Mouse (Mus musculus) gastrocnemius, adult 18-20 months (tissue): ENCODE measurements at regions not wholly inside any gene's neighbourhood (a gene's known extent, or its start where the extent isn't known, plus 50 kb on each side); places are given as distances from the start of the nearest gene placed in this dataset.

Experiments used
- DNase-seq: peaks from one replicate; pipeline ENCODE4 v3.0.0; 2021; ENCODE audit warnings: low spot score

DNA sequence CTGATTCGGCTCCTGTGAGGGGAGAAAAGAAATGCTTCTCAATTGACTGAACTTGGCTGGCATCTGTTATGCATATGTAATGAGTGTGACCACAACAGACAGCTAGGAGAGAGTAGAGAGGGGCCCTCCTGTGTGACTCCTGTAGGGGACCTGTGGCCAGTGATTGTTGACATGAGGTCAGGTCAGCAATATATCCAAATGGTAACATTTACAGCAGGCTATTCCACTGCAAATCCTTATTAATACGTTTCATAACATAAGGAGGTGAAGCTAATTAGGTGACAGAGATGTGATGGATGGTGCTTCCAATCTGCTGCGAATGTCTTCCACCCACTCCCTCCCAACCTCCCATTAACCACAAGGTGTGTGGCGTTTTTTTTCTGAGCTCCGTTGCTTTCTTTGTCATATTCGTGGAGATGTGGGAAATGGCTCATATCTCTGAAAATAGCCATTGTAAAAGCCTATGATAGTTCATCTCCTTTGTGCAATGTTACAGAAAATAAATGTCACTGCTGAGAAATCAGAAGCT, 309.5 kb downstream of the Irx1 start:
- no peak for DNase-seq

DNA sequence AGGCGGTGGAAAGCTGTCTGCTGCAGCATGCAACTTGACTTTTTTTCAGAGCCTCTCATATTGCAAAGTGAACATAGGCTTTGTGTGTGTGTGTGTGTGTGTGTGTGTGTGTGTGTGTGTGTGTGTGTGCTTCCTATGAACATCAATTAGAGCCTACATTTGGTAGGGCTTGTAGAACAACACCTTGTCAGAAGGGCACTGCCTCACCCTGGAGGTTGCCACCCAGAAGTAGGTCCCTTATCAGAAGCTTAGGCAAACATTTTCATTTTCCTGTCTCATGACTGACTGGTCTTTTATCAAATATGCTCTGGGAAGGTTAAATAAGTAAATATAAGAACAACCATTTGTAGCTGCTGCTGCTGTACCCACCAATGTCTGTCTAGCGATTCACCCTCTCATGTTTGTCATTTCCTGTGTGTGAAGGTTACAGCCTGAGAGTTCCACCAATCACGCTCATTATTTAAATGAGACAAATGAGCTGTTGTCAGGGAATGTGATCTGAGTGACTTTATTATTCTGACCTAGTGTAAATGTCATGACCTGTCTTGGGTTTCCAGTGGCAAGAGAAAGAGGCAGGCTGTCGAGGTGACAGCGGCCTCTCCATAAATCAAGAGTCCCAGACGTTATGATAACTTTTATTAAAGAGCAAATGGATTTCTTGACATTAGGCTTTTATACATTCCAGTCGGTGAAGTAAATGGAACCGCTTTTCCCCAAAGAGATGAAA, 310.1 kb downstream of the Irx1 start:
- DNase-seq = peak; percentile 28

DNA sequence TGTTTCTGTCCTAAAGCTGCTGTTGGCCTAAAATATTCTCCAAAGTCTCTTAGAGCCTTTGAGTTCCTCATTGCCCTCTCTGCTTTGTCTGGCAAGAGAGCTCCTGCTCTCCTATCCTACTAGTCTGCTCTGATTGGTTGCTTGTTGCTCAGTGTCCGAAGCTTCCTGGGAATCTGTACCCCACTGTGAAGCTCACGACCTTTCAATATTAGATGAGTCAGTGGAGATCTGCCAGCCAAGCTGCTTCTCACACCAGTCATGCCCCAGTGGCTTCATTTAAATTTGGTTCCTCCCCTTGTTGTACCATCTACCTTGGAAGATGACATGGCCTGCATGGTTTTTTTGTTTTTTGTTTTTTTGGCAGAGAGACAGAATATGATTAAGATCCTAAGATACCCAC, 313.6 kb downstream of the Irx1 start:
- no peak for DNase-seq

DNA sequence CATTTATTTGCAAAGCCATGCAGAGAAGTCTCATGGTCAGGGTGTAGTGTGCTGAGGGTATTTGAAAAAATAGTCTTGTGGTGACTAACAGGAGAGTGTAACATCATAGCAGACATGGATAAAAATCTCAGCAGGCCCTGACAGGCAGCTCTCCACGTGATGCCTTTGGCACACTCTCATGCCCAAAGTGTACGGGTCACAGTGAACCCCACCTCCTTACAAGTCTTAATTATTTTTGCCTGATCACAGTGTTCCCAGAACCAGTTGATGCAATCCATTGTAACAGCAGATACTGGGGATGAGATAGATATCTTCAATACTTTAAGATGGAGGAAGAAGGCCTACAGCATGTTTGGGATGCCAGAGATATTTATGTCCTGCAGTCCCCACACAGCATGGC, 314.5 kb downstream of the Irx1 start:
- DNase-seq = no peak

DNA sequence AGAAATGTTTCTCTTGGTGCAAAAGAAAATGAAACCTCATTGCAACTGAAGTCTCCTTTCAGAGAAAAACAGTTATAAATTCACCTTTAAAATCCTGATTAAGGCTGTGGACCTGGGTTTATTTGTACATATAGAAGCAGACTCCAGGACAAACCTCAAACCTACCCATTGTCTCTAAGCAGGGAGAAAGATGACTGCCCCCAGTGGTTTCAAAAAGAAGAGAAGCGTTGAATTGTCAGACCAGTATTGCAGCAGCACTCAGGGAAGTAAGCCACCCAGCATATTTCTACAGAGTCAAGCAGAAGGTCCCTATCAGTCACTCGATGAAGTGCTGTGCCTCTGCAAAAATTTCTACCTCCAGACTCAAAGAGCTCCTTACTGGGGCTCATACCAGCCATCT, 332.1 kb downstream of the Irx1 start:
- DNase-seq = no peak

DNA sequence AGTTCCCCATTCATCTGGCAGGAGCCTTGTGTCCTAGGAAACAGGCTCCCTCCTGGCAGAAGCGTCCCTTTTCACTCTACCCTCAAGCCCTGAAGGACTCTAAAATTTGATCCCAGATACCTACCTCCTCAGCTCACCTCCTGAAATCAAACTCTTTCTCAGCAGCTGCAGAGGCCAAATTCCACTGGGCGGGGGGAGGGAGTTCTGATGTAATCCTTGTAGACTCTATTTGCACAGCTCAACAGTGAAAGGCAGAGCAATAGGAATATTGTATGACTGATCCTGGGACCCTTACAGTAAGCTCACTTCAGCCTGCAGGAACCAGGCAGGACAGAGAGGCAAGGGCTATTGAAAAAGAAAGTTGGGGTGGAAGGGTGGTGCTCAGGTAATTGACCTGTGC, 346.3 kb downstream of the Irx1 start:
- DNase-seq = no peak

DNA sequence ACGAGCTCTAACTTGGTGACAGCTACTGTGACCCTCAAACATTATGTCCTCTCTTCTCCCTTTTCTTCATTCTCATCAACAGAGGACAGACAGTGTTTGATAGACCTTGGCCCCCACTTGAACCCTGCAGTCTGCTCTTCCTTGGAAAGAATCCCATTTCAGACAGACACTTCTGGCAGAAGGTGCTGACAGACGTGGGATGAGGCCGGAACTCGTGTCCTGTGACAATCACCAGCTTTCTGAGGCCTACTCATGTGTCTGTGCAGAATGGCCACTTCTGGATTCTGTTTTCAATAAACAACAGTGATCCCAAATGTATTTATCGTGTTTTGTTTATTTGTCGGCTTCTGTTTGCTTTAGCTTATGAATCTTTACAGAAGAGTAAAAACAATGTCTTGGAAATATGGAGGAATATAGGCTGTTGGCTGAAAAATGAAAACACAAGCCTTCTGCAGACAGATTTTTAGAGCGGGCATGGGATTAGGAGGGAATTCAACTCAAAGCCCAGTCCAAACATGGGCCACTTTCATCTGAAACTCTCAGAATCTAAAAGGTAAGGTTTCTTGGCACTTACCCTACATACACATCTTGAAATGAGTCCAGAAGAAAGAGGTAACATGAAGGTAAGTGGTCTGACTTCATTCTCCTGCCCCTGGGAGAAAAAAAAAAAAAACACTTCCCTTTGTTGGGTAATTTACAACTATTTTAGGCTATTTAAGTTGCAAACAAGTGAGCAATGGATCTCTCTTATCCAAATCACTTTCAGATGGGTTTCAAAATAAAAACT, 350.9 kb downstream of the Irx1 start:
- DNase-seq = no peak

DNA sequence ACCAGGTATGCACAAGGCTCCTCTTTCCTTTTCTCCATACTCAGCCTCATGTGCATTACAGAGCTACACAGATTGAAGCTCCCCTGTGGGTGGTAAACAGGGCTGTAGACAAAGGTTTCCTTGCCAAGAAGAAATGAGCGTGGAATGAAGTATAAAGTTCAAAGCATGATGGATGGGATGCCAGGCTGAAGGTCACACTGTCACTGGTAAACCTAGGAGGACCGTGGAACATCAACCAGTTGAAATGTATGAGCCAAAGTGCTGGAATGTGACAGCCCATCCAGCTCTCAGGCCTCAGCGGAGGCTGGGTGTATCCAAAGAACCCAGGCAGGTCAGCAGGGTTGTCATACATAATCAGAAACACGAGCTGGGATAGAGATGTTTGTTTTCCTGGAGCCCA, 381.0 kb downstream of the Irx1 start:
- no peak for DNase-seq

DNA sequence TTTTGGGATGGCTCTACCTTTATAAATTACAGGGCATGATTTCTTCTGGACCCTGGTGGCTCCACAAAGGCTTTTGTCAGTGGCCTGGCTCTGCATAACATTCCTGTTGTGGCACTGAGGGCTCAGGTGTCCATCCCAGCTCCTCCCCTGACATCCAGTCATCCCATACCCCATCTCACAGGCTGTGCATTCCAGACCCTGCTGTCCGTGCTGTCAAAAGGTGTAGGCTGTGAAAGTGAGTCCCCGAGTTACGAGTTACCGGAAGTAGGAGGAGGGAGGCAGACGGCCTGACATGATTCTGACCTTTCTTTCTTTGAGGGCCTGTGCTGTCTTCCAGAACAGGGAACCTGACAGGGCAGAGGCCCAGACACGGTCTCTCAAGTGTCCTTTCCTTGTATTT, 397.6 kb downstream of the Irx1 start:
- no peak for DNase-seq

DNA sequence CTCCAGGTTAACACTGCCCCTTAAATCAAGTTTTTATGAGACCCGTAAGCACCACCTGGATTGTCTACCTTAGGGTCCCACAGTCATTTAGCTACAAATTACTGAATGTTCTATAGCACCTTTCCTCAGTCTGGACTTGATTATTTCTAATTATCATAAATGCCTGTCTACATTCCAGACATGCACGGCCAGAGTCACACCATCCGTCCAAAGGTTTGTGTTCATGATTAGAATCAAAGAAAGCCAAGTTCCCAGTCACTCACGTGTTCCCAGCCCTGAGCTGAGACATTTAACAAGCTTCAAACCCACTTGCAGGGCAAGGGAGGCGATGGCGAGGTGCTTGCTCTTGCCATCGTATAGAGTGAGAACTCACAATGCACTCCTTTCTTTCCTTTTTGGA, 398.1 kb downstream of the Irx1 start:
- no peak for DNase-seq

DNA sequence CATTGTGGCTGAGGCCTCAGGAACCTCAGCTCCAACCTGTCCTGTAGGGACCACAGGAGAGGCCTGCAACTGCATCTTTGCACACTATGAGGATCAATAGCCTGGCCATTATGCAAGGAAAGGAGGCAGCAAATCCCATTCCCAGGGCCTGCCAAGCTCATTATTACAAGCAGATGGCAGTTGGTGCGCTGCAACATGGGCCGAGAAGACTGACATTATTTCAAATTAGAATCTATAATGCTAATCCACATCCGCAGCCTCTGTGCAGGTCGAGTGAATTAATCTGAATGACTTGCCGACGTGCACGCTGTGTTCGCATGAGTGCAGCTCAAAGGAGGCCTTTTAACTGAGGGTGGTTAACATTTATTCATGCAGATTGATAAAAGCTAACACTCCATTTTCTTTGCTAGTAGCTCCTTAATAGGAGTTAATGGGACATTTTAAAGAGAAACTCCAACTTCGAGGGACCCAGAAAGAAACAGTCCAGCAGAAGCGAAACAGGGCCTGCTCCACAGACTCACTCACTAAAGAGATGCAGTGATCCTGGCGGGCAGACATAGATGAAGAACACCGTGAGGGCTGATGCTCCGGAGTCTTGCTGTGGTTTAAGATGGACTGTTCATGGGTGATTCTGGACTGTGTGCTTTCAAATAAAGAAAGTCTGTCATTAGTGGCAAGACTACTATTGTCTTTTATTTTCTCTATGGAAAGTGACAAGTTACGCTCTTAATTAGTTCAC, 404.9 kb downstream of the Irx1 start:
- no peak for DNase-seq

DNA sequence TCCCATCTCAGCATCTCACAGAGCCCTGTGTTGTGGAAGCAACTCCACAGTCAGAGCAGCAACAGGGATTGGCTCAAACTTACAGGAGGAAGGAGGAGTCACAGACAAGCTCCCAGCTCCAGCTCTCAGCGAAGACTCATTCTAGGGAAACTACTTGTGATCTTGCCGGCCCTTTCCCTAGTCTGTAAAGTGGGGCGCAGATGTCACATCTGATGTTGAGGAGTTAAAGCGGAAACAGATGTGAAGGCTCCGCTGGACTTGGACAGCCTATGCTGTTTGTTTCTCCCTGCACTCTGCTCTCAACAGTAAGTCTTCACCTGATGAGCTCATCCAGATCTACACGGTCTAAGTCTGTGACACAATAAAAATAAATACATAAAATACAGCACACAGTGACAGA, 408.1 kb downstream of the Irx1 start:
- DNase-seq = no peak

DNA sequence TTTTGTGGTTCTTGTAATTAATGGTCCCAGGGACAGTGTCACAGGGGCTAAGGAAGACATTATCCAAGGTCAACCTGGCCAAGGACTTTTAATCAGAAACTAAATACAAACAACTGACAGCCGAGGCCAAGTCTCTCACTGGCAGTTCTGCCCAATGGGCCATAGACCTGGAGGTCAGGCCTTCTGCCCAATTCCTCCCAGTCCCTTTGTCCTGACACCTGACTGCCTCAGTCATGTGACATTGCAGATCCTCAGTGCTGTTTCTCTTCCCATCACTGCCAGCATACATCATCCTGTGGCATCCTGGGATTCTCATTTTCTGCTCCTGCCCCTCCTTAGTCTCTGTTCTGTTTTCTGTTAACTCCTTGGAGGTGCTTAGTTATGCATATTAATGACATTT, 413.4 kb downstream of the Irx1 start:
- no peak for DNase-seq

DNA sequence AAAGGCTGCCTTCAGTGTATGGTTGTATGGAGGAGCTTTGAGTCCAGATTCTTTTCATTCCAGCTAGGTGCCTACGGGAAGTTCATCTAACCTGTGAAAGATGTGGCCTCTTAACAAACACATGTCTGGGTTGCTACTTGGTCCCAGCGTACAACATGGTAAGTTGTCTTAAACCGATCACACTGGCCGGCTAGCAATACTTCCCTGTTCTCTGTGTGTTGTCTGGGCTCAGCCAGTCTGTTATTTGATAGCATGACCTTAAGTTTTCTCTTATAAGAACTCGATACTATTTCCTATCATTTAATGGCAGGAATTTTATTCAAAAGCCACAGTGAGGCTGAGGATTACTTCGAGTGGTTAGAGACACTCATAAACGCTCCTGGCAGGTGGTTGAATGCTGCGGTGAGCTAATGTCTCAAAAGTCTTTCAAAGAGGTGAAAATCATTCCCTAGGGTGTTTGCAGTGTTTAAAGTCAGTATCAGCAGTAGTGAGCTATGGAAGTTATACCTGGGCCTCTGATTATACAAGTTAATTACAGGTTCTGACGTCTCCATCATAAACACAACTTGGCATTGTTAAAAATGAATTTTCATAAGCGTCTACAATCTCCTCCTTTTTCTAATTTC, 414.2 kb downstream of the Irx1 start:
- no peak for DNase-seq

DNA sequence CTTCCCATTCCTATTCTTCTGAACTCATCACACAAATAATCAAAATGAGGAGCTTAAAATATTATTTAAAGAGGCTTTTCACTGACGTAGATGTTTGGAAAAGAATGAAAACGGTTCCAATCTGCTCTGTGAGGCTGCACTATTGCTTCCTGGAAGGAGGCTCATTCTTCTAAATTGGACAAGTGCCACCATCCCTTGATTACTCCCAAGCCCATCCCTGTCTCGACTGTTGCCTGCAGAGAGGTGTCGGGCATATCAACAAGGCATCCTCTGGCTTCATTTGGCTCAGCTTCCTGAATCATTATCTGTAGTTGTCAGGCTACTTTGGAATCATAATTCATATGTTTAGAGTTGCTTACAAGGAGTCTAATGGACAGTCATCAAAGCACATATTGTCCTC, 425.3 kb downstream of the Irx1 start:
- no peak for DNase-seq

DNA sequence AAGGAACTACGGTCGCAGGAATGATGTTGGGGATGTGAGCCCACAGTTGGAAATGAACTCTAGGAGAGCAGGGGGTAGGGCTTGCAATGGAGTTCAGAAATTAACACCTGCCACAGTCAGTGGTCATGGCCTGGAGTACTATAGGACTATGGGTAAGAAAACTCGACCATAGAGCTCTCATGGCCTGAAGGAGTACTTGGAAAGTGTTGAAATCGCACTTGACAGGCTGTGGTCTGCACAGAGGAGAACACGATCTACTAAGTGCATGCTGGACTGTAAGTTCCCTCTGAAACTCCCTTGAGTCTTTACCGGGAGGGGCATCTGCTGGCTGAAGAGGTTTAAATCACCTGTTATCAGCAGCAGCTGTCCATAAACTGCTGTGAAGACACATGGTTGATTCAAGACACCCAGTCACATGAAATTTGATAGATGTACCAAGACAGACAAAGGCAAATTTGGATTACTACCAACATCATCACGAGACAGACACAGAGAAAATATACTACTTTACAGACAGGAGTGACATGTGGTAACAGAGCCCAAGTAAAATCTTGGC, 430.6 kb downstream of the Irx1 start:
- DNase-seq = no peak

DNA sequence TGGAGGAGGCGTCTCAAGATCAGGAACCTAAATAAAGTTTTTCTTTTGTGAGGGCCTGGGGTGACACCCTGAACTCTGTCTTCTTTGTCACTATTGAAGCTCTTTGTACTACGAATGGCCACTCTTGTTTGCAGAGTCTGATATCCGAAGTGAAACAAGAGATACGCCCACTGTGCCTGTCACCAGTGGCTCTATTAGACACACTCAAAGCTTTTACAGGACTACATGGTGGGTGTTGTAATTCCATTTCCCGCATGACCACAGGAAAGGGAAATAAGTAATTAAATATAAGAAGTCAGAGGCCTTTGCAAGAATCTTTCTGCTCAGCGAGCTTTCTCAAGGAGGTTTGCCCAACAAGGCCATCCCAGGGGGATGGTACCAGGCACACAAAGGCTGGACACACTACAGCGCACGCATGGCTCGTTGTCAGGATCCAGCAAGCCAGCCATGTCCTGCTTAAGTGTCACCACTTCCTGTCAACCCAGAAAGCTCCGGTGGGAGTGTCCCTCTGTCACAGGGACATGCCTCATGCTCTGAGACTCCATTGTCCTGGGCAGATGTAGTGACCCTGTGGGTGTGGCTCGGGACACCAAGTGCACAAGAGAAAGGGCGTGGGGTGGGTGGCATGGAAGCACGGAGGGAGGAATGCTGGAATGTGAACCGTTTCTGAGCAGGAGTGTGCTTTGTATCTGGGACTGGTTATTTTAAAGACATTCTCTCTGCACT, 434.0 kb downstream of the Irx1 start:
- DNase-seq = no peak

DNA sequence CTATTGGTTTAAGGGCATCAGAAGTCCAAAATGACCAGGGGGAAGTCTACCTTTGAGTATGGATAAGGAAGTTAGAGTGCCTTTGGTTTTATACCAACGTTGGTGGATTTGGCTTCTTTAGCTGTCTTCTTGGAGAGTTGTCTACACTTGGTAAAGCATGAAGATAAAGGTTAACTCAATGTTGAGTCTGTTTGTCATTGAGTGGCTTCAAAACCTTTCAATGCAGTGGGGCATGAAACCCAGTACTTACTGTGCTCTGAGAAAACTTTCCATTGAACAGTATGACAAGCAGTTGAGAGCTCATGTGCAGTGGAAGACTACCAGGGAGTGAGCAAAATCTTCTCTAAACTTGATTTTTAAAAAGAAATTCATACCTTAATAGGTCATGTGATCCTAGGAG, 445.7 kb downstream of the Irx1 start:
- DNase-seq = no peak

DNA sequence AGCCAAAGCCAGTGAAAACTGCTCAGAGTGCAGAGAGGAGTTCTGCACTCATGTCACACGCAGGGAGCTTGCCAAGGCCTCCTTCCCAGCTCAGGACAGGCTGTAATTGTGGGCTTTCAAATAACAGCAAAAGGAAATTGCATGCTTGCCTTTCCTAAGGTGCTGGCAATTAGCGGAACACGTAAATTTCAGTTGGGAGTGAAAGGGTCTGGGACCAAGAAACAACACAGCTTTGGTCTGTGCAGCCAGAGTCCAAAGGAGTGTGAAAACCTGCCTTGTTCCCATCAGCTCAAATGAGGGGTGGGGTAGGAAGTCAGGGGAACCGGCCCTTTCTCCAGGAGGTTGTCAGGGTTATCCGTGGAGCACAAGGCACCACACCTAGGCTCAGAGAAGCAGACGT, 450.3 kb downstream of the Irx1 start:
- DNase-seq = no peak

DNA sequence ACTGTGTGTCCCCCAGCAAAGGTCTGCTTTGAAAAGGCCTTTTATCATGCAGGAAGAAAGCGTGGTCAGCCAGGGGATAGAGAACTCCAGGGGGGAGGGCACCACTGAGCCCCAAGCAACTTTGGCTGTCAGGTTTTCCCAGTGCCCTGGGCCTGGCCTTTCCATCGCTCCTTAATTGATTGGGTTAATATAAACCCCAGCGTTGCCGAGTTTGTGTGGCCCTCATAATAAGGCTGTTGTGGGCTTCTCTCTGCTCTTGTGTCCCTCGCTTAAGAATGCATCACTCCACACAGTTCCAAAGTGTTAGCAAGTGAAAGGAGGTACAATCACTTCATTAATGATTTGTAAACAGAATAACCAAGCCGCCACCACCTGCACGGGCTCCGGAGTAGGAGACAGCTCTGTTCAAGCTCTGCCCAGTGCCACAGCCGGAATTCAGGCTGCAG, 455.5 kb downstream of the Irx1 start:
- DNase-seq = no peak

DNA sequence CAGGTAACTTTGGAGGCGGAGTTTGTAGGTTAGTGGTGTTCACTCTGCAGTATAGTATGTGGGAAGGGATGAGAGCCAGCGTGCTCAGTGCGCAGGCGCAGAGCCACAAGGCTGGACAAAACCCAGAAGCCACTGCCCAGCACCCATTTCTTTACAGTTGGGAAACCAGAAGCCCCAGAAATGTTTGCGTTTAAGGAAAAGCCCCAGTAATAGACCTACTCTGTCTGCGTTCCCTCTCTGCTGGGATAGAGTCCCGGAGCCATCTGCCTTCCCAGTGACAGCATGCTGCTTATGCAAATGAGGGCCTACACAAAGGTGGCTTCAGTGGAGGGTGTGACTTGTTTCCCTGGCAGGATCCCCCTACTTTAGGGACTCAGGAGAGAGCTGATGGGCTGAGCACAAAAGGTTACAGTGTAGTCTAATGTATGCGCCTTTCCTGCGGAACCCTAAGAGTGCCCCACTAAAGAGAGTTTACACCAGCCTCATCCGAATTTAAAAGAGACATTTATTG, 456.0 kb downstream of the Irx1 start:
- no peak for DNase-seq
